Mouse (Mus musculus) kidney, postnatal 0 days (tissue): ENCODE results near the gene AC161166.1. TPM values are rescaled to one million over a fixed set of nuclear protein-coding genes. Genes with fewer than 3 reads are reported as not detected.
A peak's percentile ranks its signal among the peaks of the same experiment; 100 is the strongest.

Experiments
- ATAC-seq: fragments of 200-750 bp; cut with Nextera tagmentation; replicated peaks from 2 replicates; pipeline ENCODE4 v1.8.0; 2017; ENCODE audit warnings: low read depth, moderate number of reproducible peaks, moderate TSS enrichment, moderate library complexity; ENCODE audit not compliant: low FRiP score
- DNase-seq: peaks from one replicate; pipeline ENCODE4 v3.0.0-alpha.2; 2016; ENCODE audit warnings: low spot score
- H3K27ac ChIP-seq: fragments of 300-500 bp; sonication (generic); 2 replicates; pipeline ENCODE4 v1.5.1; 2014; ENCODE audit warnings: mild to moderate bottlenecking
- H3K27me3 ChIP-seq: fragments of 300-500 bp; sonication (generic); 2 replicates; pipeline ENCODE4 v1.6.1; 2014; ENCODE audit warnings: low read length, mixed read lengths; ENCODE audit not compliant: insufficient read depth
- H3K36me3 ChIP-seq: fragments of 300-500 bp; sonication (generic); 2 replicates; pipeline ENCODE4 v1.6.1; 2014; ENCODE audit warnings: low read length, mixed read lengths; ENCODE audit not compliant: insufficient read depth
- H3K4me1 ChIP-seq: fragments of 300-500 bp; sonication (generic); replicated peaks from 2 replicates; pipeline ENCODE4 v1.6.1; 2014; ENCODE audit warnings: antibody characterized with exemption, low read length, mixed read lengths; ENCODE audit not compliant: insufficient read depth
- H3K4me2 ChIP-seq: fragments of 300-500 bp; sonication (generic); 2 replicates; pipeline ENCODE4 v1.6.1; 2014; ENCODE audit warnings: mild to moderate bottlenecking, low read length, moderate library complexity, mixed read lengths
- H3K4me3 ChIP-seq: fragments of 300-500 bp; sonication (generic); replicated peaks from 2 replicates; pipeline ENCODE4 v1.5.1; 2014; ENCODE audit warnings: low read depth, low read length
- H3K9ac ChIP-seq: fragments of 300-500 bp; sonication (generic); 2 replicates; pipeline ENCODE4 v1.6.1; 2014; ENCODE audit warnings: low read depth, low read length
- H3K9me3 ChIP-seq: fragments of 300-500 bp; sonication (generic); replicated peaks from 2 replicates; pipeline ENCODE4 v1.6.1; 2016; ENCODE audit warnings: low read length, inconsistent platforms, mixed read lengths
- CTCF ChIP-seq: IDR thresholded peaks from 2 replicates; pipeline ENCODE4 v1.5.1; 2016; ENCODE audit warnings: antibody characterized with exemption, low read depth, mild to moderate bottlenecking, moderate library complexity
- WGBS: fragments of 180-500 bp; shearing (Covaris S2); extraction: QIAGEN DNeasy Blood & Tissue Kit; methylation state at CpG from one replicate; pipeline ENCODE4 v1.1.7; 2014; 5-methylcytosine and 5-hydroxymethylcytosine counted together
- polyA plus RNA-seq: library from polyadenylated mRNA; unstranded; fragments of >200 nt; fragmentation: Nextera tagmentation; extraction: Ambion mirVana; gene quantifications from 2 replicates; pipeline ENCODE4 v1.2.1, GENCODE M21; 2015

The AC161166.1 gene
- 0.06 and 0.12 TPM in 2 replicates for polyA plus RNA-seq

- TF ChIP-seq CTCF: no peak
- Histone ChIP-seq H3K36me3 (0 out of 2 replicates have a peak, but pooled peaks cover 3% of the 10 kb centered on the region), H3K9ac (no peak within 1 kb of the TSS), H3K27me3 (no peaks in the 10 kb centered on the region), H3K9me3 (no peaks in the 10 kb centered on the region), H3K4me3 (no peak within 1 kb of the TSS), H3K4me1 (0 out of 2 replicates have a peak, but pooled peaks cover 4% of the 10 kb centered on the region), H3K27ac (no peak within 1 kb of the TSS), H3K4me2 (no peak within 1 kb of the TSS)
- ATAC-seq (no peak), DNase-seq (no peak)
- WGBS: 91% methylated on average over 7 of the region's 7 CpGs
Observed at GRCm38 (mm10) chr7:24512355-24512754, at the start of gene AC161166.1. Gene AC161166.1 (minus strand): TSS chr7:24512455.

DNA sequence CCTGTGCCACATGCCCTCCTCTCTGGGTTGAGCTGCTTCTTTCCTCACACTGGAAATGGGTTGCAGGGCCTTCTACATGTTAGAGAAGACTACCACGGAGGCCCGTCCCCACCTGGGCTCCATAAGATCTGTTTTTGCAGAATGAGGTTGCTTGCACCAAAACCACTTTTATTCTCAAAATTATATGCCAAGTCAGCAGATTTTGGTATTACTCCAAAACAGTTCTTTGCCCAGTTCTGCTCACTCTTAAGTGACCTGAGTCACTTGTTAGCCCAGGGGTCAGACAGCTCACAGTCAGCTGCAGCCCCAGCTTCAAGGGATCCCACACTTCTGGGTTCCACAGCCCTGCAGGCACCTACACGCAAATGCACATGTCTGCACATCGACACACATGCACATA, 49.2 kb upstream of the AC161166.1 start:
- Histone ChIP-seq H3K4me1 (no peaks in the 10 kb centered on the region), H3K36me3 (peaks cover 15% of the 10 kb centered on the region), H3K27me3 (no peaks in the 10 kb centered on the region), H3K27ac (no peak overlapping the region), H3K9ac (no peak overlapping the region), H3K9me3 (no peaks in the 10 kb centered on the region), H3K4me3 (no peak overlapping the region), H3K4me2 (no peak overlapping the region)
- ATAC-seq (no peak), DNase-seq (no peak)
- 84% methylated on average over 4 of the region's 4 CpGs for WGBS
- TF ChIP-seq CTCF: no peak

- WGBS: 70% methylated on average over 10 of the region's 10 CpGs
- Histone ChIP-seq H3K27me3 (no peaks in the 10 kb centered on the region), H3K9ac (no peak overlapping the region), H3K4me3 (no peak overlapping the region), H3K36me3 (peaks cover 19% of the 10 kb centered on the region), H3K9me3 (no peaks in the 10 kb centered on the region), H3K4me2 (no peak overlapping the region), H3K4me1 (no peaks in the 10 kb centered on the region), H3K27ac (peak overlapping the region; percentile 36; the same call in 1 of the 2 replicates)
- DNase-seq (no peak), ATAC-seq (no peak)
- TF ChIP-seq CTCF: no peak
Observed at GRCm38 (mm10) chr7:24555786-24556185, 43.5 kb upstream of the AC161166.1 start.

- DNase-seq: no peak
- no peak overlapping the region for H3K27ac ChIP-seq
- peaks cover 28% of the 10 kb centered on the region for H3K36me3 ChIP-seq
Observed at GRCm38 (mm10) chr7:24551985-24552759, 39.9 kb upstream of the AC161166.1 start.

DNA sequence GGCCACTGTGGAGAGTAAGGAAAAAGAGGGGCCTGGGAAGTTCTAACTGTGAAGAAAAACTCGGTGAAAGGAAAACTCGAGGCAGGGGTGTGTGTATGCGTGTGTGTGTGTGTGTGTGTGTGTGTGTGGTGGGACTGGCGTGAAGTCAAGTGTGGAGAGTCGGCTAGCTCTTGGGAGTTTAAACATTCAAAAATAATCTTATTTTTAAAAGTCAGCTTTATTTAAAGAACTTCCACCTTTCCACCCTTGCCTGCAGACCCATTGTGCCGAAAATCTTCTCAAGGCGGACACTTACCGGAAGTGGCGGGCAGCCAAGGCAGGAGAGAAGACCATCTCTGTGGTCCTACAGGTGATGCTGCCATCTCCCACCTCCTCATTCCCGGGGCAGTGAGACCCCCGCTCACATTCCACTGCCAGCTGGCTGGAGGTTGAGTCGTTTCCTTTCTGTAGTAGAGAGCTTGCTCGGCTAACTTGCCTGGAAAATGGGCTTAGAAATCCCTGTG, 35.3 kb upstream of the AC161166.1 start:
- Histone ChIP-seq H3K27me3 (no peaks in the 10 kb centered on the region), H3K4me1 (peaks cover 7% of the 10 kb centered on the region), H3K27ac (peak overlapping the region; percentile 71; the same call in 1 of the 2 replicates), H3K9ac (peak overlapping the region; percentile 86), H3K36me3 (peaks cover 20% of the 10 kb centered on the region), H3K9me3 (no peaks in the 10 kb centered on the region), H3K4me2 (peak overlapping the region; percentile 74), H3K4me3 (peak overlapping the region; percentile 85)
- ATAC-seq (no peak), DNase-seq (no peak)
- TF ChIP-seq CTCF: no peak
- 19% methylated on average over 13 of the region's 13 CpGs for WGBS

More at GRCm38 (mm10) chr7:24551985-24552759, 39.9 kb upstream of the AC161166.1 start:
- Histone ChIP-seq H3K9ac (no peak overlapping the region), H3K27me3 (no peaks in the 10 kb centered on the region), H3K4me1 (peaks cover 7% of the 10 kb centered on the region; the same call in 1 of the 2 replicates), H3K4me2 (no peak overlapping the region), H3K4me3 (no peak overlapping the region), H3K9me3 (no peaks in the 10 kb centered on the region)
- 70% methylated on average over 12 of the region's 12 CpGs for WGBS
- TF ChIP-seq CTCF: no peak
- ATAC-seq: 0 out of 2 replicates have a peak, but pooled peaks have one; percentile 23

- Histone ChIP-seq H3K27ac (peak overlapping the region; percentile 93), H3K4me3 (peak overlapping the region; percentile 85), H3K9me3 (no peaks in the 10 kb centered on the region), H3K4me2 (peak overlapping the region; percentile 74), H3K9ac (peak overlapping the region; percentile 86), H3K36me3 (peaks cover 13% of the 10 kb centered on the region; the same call in 1 of the 2 replicates), H3K4me1 (peaks cover 7% of the 10 kb centered on the region), H3K27me3 (no peaks in the 10 kb centered on the region)
- no peak for TF ChIP-seq CTCF
- peak; percentile 100 for DNase-seq
- peak; percentile 99 for ATAC-seq
- WGBS: under 1% methylated on average over 57 of the region's 57 CpGs
Observed at GRCm38 (mm10) chr7:24546634-24547389, 34.6 kb upstream of the AC161166.1 start.
